Mouse (Mus musculus): ENCODE data around the gene Crtc1. TPM values are rescaled to one million over a fixed set of nuclear protein-coding genes. Genes with fewer than 3 reads are reported as not detected.

Crtc1 gene
- polyA plus RNA-seq, 1 experiment from 2014 or later = 23.9 TPM

GRCm38 (mm10) chr8:70374318-70374927 is 65.0 kb downstream of the Crtc1 start:
- Histone ChIP-seq H3K27me3 (replicated peaks; ENCODE audit: control insufficient read depth, insufficient read depth, low read length) (peaks cover 70% of the 10 kb centered on the region), H3K4me3 (ENCODE audit: low read depth, low read length) (peak overlapping the region; percentile 25), H3K4me1 (ENCODE audit: control insufficient read depth, insufficient read depth, low read length) (peaks cover 5% of the 10 kb centered on the region; the same call in 1 of the 2 replicates), H3K9ac (ENCODE audit: low read length) (no peak overlapping the region), H3K36me3 (ENCODE audit: control insufficient read depth, insufficient read depth, low read length) (no peaks in the 10 kb centered on the region), H3K27ac (ENCODE audit: low read depth, low read length) (no peak overlapping the region), H3K9me3 (replicated peaks; ENCODE audit: control insufficient read depth, low read length) (no peaks in the 10 kb centered on the region), H3K4me2 (ENCODE audit: low read length) (peak overlapping the region; percentile 42)
- WGBS = under 1% methylated on average over 46 of the region's 53 CpGs
- peak; percentile 49 for DNase-seq (ENCODE audit: low spot score)
- peak; percentile 69 for ATAC-seq

GRCm38 (mm10) chr8:70373397-70374317 is 65.7 kb downstream of the Crtc1 start, which contains the start of gene Comp:
Gene Comp (plus strand): TSS chr8:70373558.
- Histone ChIP-seq H3K36me3 (ENCODE audit: control insufficient read depth, insufficient read depth, low read length) (no peaks in the 10 kb centered on the region), H3K9ac (ENCODE audit: low read length) (no peak within 1 kb of the TSS), H3K27ac (ENCODE audit: low read depth, low read length) (no peak within 1 kb of the TSS), H3K9me3 (replicated peaks; ENCODE audit: control insufficient read depth, low read length) (no peaks in the 10 kb centered on the region), H3K4me2 (ENCODE audit: low read length) (peak within 1 kb of the TSS; percentile 42), H3K4me3 (ENCODE audit: low read depth, low read length) (peak within 1 kb of the TSS; percentile 25), H3K4me1 (ENCODE audit: control insufficient read depth, insufficient read depth, low read length) (peaks cover 5% of the 10 kb centered on the region; the same call in 1 of the 2 replicates), H3K27me3 (replicated peaks; ENCODE audit: control insufficient read depth, insufficient read depth, low read length) (peaks cover 70% of the 10 kb centered on the region)
- DNase-seq (ENCODE audit: low spot score) (no peak), ATAC-seq (no peak)
- WGBS = 2% methylated on average over 47 of the region's 47 CpGs

- Histone ChIP-seq H3K9me3 (replicated peaks; ENCODE audit: control insufficient read depth, low read length) (no peaks in the 10 kb centered on the region), H3K4me2 (ENCODE audit: low read length) (no peak overlapping the region), H3K27ac (ENCODE audit: low read depth, low read length) (no peak overlapping the region), H3K27me3 (replicated peaks; ENCODE audit: control insufficient read depth, insufficient read depth, low read length) (peaks cover 55% of the 10 kb centered on the region), H3K9ac (ENCODE audit: low read length) (no peak overlapping the region), H3K4me3 (ENCODE audit: low read depth, low read length) (no peak overlapping the region), H3K36me3 (ENCODE audit: control insufficient read depth, insufficient read depth, low read length) (no peaks in the 10 kb centered on the region), H3K4me1 (ENCODE audit: control insufficient read depth, insufficient read depth, low read length) (peaks cover 5% of the 10 kb centered on the region; the same call in 1 of the 2 replicates)
- ATAC-seq = no peak
- 28% methylated on average over 6 of the region's 6 CpGs for WGBS
- DNase-seq (ENCODE audit: low spot score) = no peak
Measured at GRCm38 (mm10) chr8:70371951-70372350, 67.4 kb downstream of the Crtc1 start.

- Histone ChIP-seq H3K4me3 (ENCODE audit: low read depth, low read length) (no peak overlapping the region), H3K27ac (ENCODE audit: low read depth, low read length) (no peak overlapping the region), H3K9ac (ENCODE audit: low read length) (no peak overlapping the region), H3K4me1 (ENCODE audit: control insufficient read depth, insufficient read depth, low read length) (peaks cover 5% of the 10 kb centered on the region; the same call in 1 of the 2 replicates), H3K27me3 (replicated peaks; ENCODE audit: control insufficient read depth, insufficient read depth, low read length) (peaks cover 40% of the 10 kb centered on the region), H3K9me3 (replicated peaks; ENCODE audit: control insufficient read depth, low read length) (no peaks in the 10 kb centered on the region), H3K4me2 (ENCODE audit: low read length) (no peak overlapping the region), H3K36me3 (ENCODE audit: control insufficient read depth, insufficient read depth, low read length) (no peaks in the 10 kb centered on the region)
- ATAC-seq (no peak), DNase-seq (ENCODE audit: low spot score) (no peak)
- 78% methylated on average over 7 of the region's 7 CpGs for WGBS
Measured at GRCm38 (mm10) chr8:70370476-70370875, 68.9 kb downstream of the Crtc1 start.

- H3K9me3 ChIP-seq (replicated peaks; ENCODE audit: control insufficient read depth, low read length) = no peaks in the 10 kb centered on the region
- no peak overlapping the region for H3K4me2 ChIP-seq (ENCODE audit: low read length)
- H3K27ac ChIP-seq (ENCODE audit: low read depth, low read length) = no peak overlapping the region
- ATAC-seq (no peak), DNase-seq (ENCODE audit: low spot score) (no peak)
- H3K36me3 ChIP-seq (ENCODE audit: control insufficient read depth, insufficient read depth, low read length) = no peaks in the 10 kb centered on the region
- H3K9ac ChIP-seq (ENCODE audit: low read length) = no peak overlapping the region
- 71% methylated on average over 5 of the region's 5 CpGs for WGBS
- H3K4me1 ChIP-seq (ENCODE audit: control insufficient read depth, insufficient read depth, low read length) = no peaks in the 10 kb centered on the region
- no peak overlapping the region for H3K4me3 ChIP-seq (ENCODE audit: low read depth, low read length)
- H3K27me3 ChIP-seq (replicated peaks; ENCODE audit: control insufficient read depth, insufficient read depth, low read length) = peaks cover 5% of the 10 kb centered on the region; the same call in 1 of the 2 replicates
Measured at GRCm38 (mm10) chr8:70366588-70366987, 72.8 kb downstream of the Crtc1 start.

GRCm38 (mm10) chr8:70364066-70364465 is 75.3 kb downstream of the Crtc1 start:
- Histone ChIP-seq H3K4me3 (ENCODE audit: low read depth, low read length) (no peak overlapping the region), H3K9ac (ENCODE audit: low read length) (no peak overlapping the region), H3K36me3 (ENCODE audit: control insufficient read depth, insufficient read depth, low read length) (no peaks in the 10 kb centered on the region), H3K4me2 (ENCODE audit: low read length) (no peak overlapping the region), H3K27ac (ENCODE audit: low read depth, low read length) (no peak overlapping the region), H3K27me3 (replicated peaks; ENCODE audit: control insufficient read depth, insufficient read depth, low read length) (0 out of 2 replicates have a peak, but pooled peaks cover 2% of the 10 kb centered on the region), H3K9me3 (replicated peaks; ENCODE audit: control insufficient read depth, low read length) (no peaks in the 10 kb centered on the region), H3K4me1 (ENCODE audit: control insufficient read depth, insufficient read depth, low read length) (no peaks in the 10 kb centered on the region)
- WGBS = 35% methylated on average over 5 of the region's 5 CpGs
- no peak for ATAC-seq
- no peak for DNase-seq (ENCODE audit: low spot score)

- H3K9me3 ChIP-seq (replicated peaks; ENCODE audit: control insufficient read depth, low read length) = no peaks in the 10 kb centered on the region
- ATAC-seq = no peak
- no peak overlapping the region for H3K9ac ChIP-seq (ENCODE audit: low read length)
- no peaks in the 10 kb centered on the region for H3K36me3 ChIP-seq (ENCODE audit: control insufficient read depth, insufficient read depth, low read length)
- no peak overlapping the region for H3K4me2 ChIP-seq (ENCODE audit: low read length)
- 76% methylated on average over 10 of the region's 10 CpGs for WGBS
- no peaks in the 10 kb centered on the region for H3K4me1 ChIP-seq (ENCODE audit: control insufficient read depth, insufficient read depth, low read length)
- H3K4me3 ChIP-seq (ENCODE audit: low read depth, low read length) = no peak overlapping the region
- no peak for DNase-seq (ENCODE audit: low spot score)
- no peak overlapping the region; the same call in 1 of the 2 replicates for H3K27ac ChIP-seq (ENCODE audit: low read depth, low read length)
- no peaks in the 10 kb centered on the region for H3K27me3 ChIP-seq (replicated peaks; ENCODE audit: control insufficient read depth, insufficient read depth, low read length)
Measured at GRCm38 (mm10) chr8:70361484-70362032, 77.8 kb downstream of the Crtc1 start.

GRCm38 (mm10) chr8:70360769-70361168 is 78.6 kb downstream of the Crtc1 start:
- no peak for DNase-seq (ENCODE audit: low spot score)
- no peak for ATAC-seq
- H3K27ac ChIP-seq (ENCODE audit: low read depth, low read length) = no peak overlapping the region
- H3K9ac ChIP-seq (ENCODE audit: low read length) = no peak overlapping the region
- H3K9me3 ChIP-seq (replicated peaks; ENCODE audit: control insufficient read depth, low read length) = no peaks in the 10 kb centered on the region
- H3K27me3 ChIP-seq (replicated peaks; ENCODE audit: control insufficient read depth, insufficient read depth, low read length) = no peaks in the 10 kb centered on the region
- no peak overlapping the region for H3K4me2 ChIP-seq (ENCODE audit: low read length)
- H3K4me1 ChIP-seq (ENCODE audit: control insufficient read depth, insufficient read depth, low read length) = no peaks in the 10 kb centered on the region
- no peak overlapping the region for H3K4me3 ChIP-seq (ENCODE audit: low read depth, low read length)
- 48% methylated on average over 4 of the region's 4 CpGs for WGBS
- no peaks in the 10 kb centered on the region for H3K36me3 ChIP-seq (ENCODE audit: control insufficient read depth, insufficient read depth, low read length)

All from forebrain, embryonic 14.5 days (tissue).